In the genomic region with DNA sequence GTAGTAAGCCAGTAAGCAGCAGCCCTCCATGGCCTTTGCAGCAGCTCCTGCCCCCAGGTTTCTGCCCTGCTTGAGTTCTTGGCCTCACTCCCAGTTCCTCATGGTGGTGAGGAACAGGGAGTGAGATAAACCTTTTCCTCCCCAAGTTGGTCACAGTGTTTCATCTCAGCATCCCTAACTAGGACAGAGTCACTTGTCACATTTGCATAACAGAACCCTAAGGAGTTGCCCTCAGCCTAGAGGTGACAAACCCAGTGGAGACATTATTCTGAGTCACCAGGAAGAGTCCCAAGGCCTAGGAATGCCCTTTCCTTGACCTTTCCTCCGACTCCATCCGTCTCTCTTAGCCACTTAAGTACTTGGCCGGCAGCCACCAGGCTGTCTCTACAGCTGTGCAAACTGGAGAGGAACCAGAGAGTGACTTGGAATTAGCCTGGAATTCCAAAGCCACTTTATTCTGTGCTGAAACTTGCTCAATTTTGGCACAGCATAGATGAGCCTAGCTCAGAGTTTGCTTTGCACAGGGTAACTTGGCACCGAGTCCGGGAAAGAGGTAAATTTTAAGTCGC, we compare ENCODE assay signal across 9 mouse cellular contexts.
DNase-seq lines count a peak whose midpoint lies in the region; ATAC-seq and TF ChIP-seq lines count a peak whose summit lies in the region.
"Had no signal": no experiment of that assay in that cellular context is flagged by ENCODE, and none has a peak within 500 bp of the region (broad histone marks: within the 10 kb centered on the region; RNA-seq: fewer than 3 reads in every experiment).

No protein-coding gene starts in this region.

- WGBS in liver, adult 2 months = 27% methylated on average over 6 of the region's 6 CpGs
- 55% methylated on average over 6 of the region's 6 CpGs for WGBS in liver, embryonic 11.5 days
- WGBS in limb, embryonic 13.5 days = 28% methylated on average over 6 of the region's 6 CpGs

- ATAC-seq in liver, embryonic 11.5 days (replicated peaks; ENCODE audit: low FRiP score) = no peak
- ATAC-seq in limb, embryonic 13.5 days (ENCODE audit: low FRiP score, low read depth) = peak; percentile 88
- no peak for ATAC-seq in megakaryocyte, adult 5-6 weeks (ENCODE audit: poor library complexity, severe bottlenecking)

- intact Hi-C loops in gastrocnemius, postnatal 36 days (cut with DNase I) = no loop called here

- DNase-seq in liver, adult 2 months (ENCODE audit: extremely low read depth, low read depth, low spot score) = peak; percentile 35
- no peak for DNase-seq in liver, embryonic 11.5 days (ENCODE audit: low spot score)
- peak; percentile 69 for DNase-seq in embryo, embryonic 10 days (ENCODE audit: low spot score)
- DNase-seq in gastrocnemius, postnatal 36 days = peak; percentile 58 to 70
- peak; percentile 62 for DNase-seq in kidney, adult 11 months
- DNase-seq in retina, embryonic 14.5 days (ENCODE audit: low spot score) = peak; percentile 13

- H3K9ac ChIP-seq in liver, adult 2 months (ENCODE audit: low read depth, low read length) = no peak overlapping the region
- no peak overlapping the region for H3K9ac ChIP-seq in liver, embryonic 11.5 days (ENCODE audit: low read depth, low read length)
- no peak overlapping the region for H3K9ac ChIP-seq in limb, embryonic 13.5 days

- no peaks in the 10 kb centered on the region for H3K27me3 ChIP-seq in liver, adult 2 months (ENCODE audit: control insufficient read depth, insufficient read depth, low read length)
- no peaks in the 10 kb centered on the region for H3K27me3 ChIP-seq in liver, embryonic 11.5 days (replicated peaks; ENCODE audit: control insufficient read depth, insufficient read depth, low read length)
- peaks cover 20% of the 10 kb centered on the region for H3K27me3 ChIP-seq in limb, embryonic 13.5 days

- no peak for TF ChIP-seq CTCF in liver, adult 2 months (IDR thresholded peaks at IDR 0.05; ENCODE audit: low read depth, low read length)

- H3K36me3 ChIP-seq in liver, adult 2 months (ENCODE audit: control insufficient read depth, insufficient read depth, low read length) = no peaks in the 10 kb centered on the region
- no peaks in the 10 kb centered on the region for H3K36me3 ChIP-seq in liver, embryonic 11.5 days (ENCODE audit: control insufficient read depth, insufficient read depth, low read length)
- no peaks in the 10 kb centered on the region for H3K36me3 ChIP-seq in limb, embryonic 13.5 days
- H3K36me3 ChIP-seq: G1E had no signal

- H3K9me3 ChIP-seq in liver, embryonic 11.5 days (ENCODE audit: control insufficient read depth, low read length) = no peaks in the 10 kb centered on the region
- no peaks in the 10 kb centered on the region for H3K9me3 ChIP-seq in limb, embryonic 13.5 days

- H3K4me1 ChIP-seq in liver, adult 2 months (ENCODE audit: control insufficient read depth, insufficient read depth, low read length) = no peaks in the 10 kb centered on the region
- H3K4me1 ChIP-seq in liver, embryonic 11.5 days (replicated peaks; ENCODE audit: control insufficient read depth, insufficient read depth, low read length) = no peaks in the 10 kb centered on the region
- H3K4me1 ChIP-seq in limb, embryonic 13.5 days = peaks cover 35% of the 10 kb centered on the region

- H3K4me2 ChIP-seq in liver, embryonic 11.5 days = no peak overlapping the region
- no peak overlapping the region; the same call in 1 of the 2 replicates for H3K4me2 ChIP-seq in limb, embryonic 13.5 days (replicated peaks)

- no peak overlapping the region for H3K4me3 ChIP-seq in liver, adult 2 months (ENCODE audit: insufficient read depth, low read depth, low read length)
- H3K4me3 ChIP-seq in liver, embryonic 11.5 days (ENCODE audit: low read depth, low read length) = no peak overlapping the region
- H3K4me3 ChIP-seq in limb, embryonic 13.5 days = no peak overlapping the region

- no peak for TF ChIP-seq POLR2A in liver, adult 2 months (IDR thresholded peaks at IDR 0.05; ENCODE audit: extremely low read depth, insufficient read depth, low read length)

- no peaks in the 10 kb centered on the region for H3K79me2 ChIP-seq in liver, adult 2 months (ENCODE audit: control insufficient read depth, insufficient read depth, low read length)

- H3K27ac ChIP-seq in liver, adult 2 months (replicated peaks; ENCODE audit: insufficient read depth, low read depth, low read length) = peak overlapping the region; percentile 19; the same call in 1 of the 2 replicates
- H3K27ac ChIP-seq in liver, embryonic 11.5 days (ENCODE audit: low read depth, low read length) = no peak overlapping the region
- H3K27ac ChIP-seq in limb, embryonic 13.5 days = 0 out of 2 replicates have a peak overlapping the region, but pooled peaks have one; percentile 39
